Comparison of ENCODE assay signal across 12 mouse cellular contexts in the genomic region with DNA sequence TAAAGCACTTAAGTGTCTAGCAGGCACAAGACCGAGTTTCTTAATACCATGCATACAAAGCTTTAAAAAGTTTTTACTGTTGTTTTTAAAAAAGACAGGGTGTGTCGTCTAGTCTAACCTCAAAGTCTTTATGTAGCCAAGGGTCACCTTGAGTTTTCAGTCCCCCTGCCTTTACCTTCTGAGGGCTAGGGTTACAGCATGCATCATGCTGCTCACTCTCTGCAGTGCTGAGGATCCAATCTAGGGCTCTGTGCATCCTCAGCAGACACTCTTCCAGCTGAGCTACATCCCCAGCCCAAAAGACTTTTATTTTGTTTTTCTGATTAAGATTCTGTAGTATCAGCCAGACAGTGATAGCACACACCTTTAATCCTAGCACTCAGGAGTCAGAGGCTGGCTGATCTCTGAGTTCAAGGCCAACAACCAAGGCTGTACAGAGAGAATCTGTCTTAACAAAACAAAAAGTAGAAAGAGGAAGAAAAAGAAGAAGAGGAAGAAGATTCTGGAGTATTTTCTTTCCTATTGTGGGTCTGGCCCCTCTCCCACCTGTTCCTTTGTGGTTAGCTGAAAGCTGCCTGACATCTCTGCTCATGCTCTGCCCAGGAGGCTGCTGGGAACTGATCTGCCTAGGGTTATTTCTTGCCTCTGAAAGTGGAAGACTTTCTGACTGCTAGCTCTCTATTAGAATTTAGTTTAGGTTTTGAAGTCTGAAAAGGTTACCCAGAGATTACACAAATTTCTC. TPM values are rescaled to one million over a fixed set of nuclear protein-coding genes. Genes with fewer than 3 reads are reported as not detected.
DNase-seq lines count a peak whose midpoint lies in the region; ATAC-seq and TF ChIP-seq lines count a peak whose summit lies in the region.
"Had no signal": no experiment of that assay in that cellular context is flagged by ENCODE, and none has a peak within 500 bp of the region (broad histone marks: within the 10 kb centered on the region; RNA-seq: fewer than 3 reads in every experiment).

No protein-coding gene starts in this region.

- H3K4me1 ChIP-seq in heart, postnatal 0 days (ENCODE audit: control insufficient read depth, insufficient read depth), result peaks cover 50% of the 10 kb centered on the region

- 45% methylated on average over 2 of the region's 2 CpGs for WGBS in heart, postnatal 0 days

- H3K27ac ChIP-seq in heart, postnatal 0 days (ENCODE audit: low read depth), result peak overlapping the region; percentile 98
- H3K27ac ChIP-seq: left cerebral cortex, adult 2 months had no signal

- no peak overlapping the region for H3K4me3 ChIP-seq in heart, postnatal 0 days (ENCODE audit: low read depth, low read length)
- H3K4me3 ChIP-seq: left cerebral cortex, adult 2 months had no signal

- no peaks in the 10 kb centered on the region for H3K9me3 ChIP-seq in heart, postnatal 0 days (replicated peaks; ENCODE audit: control insufficient read depth, low read length)

- no peak for TF ChIP-seq CTCF in heart, postnatal 0 days (IDR thresholded peaks at IDR 0.05; ENCODE audit: low read depth)

- H3K36me3 ChIP-seq in heart, postnatal 0 days (replicated peaks; ENCODE audit: control insufficient read depth, insufficient read depth, low read length), result peaks cover 55% of the 10 kb centered on the region

- no peaks in the 10 kb centered on the region for H3K27me3 ChIP-seq in heart, postnatal 0 days (ENCODE audit: control insufficient read depth, insufficient read depth, low read length)

- H3K4me2 ChIP-seq in heart, postnatal 0 days (ENCODE audit: low read depth, low read length), result no peak overlapping the region

- no peak for DNase-seq in heart, postnatal 0 days (ENCODE audit: low spot score)
- DNase-seq in heart, adult 11 months, result no peak
- peak; percentile 42 to 47 for DNase-seq in B cell, adult 2 months
- DNase-seq in R1 (ENCODE audit: low read depth, low spot score), result peak; percentile 75
- no peak for DNase-seq in cerebellum, postnatal 36 days
- no peak for DNase-seq in embryo, embryonic 10.5 days (ENCODE audit: low spot score)
- DNase-seq: cerebellum, postnatal 25 days; gastrocnemius, postnatal 36 days; kidney, adult 8-10 months; lung, postnatal 4 days had no signal

- TF ChIP-seq EP300 in heart, postnatal 0 days (IDR thresholded peaks at IDR 0.05; ENCODE audit: low read depth), result no peak

- H3K9ac ChIP-seq in heart, postnatal 0 days (replicated peaks; ENCODE audit: low read depth, low read length), result no peak overlapping the region

- ATAC-seq in heart, postnatal 0 days (ENCODE audit: insufficient read depth, low read depth), result no peak
- peak; percentile 70 for ATAC-seq in megakaryocyte progenitor cell, adult 5-6 weeks (replicated peaks; ENCODE audit: poor library complexity)

RNA-seq across cellular contexts. Expression of gene Inpp5k, which starts 8.0 kb away (rescaled TPM):
- total RNA-seq in heart, postnatal 0 days (2014; rRNA removed; ENCODE audit: low replicate concordance), result 55.9 and 64.6 TPM in 2 replicates
- polyA plus RNA-seq in heart, postnatal 0 days (2015; fragmentation: Nextera tagmentation; extraction: Ambion mirVana), result 28.7 and 29.2 TPM in 2 replicates
- total RNA-seq in megakaryocyte progenitor cell, adult 5-6 weeks (2015), result 38.1 and 43.0 TPM in 2 replicates
- 21.9 and 23.7 TPM in 2 replicates for total RNA-seq in megakaryocyte progenitor cell, adult 5-6 weeks (2017)

RNA-seq across cellular contexts. Expression of gene Myo1c, which starts 27.5 kb away (rescaled TPM):
- total RNA-seq in heart, postnatal 0 days (2014; rRNA removed; ENCODE audit: low replicate concordance), result 127 and 143 TPM in 2 replicates
- 40.4 and 45.2 TPM in 2 replicates for polyA plus RNA-seq in heart, postnatal 0 days (2015; fragmentation: Nextera tagmentation; extraction: Ambion mirVana)
- 11.4 and 12.2 TPM in 2 replicates for total RNA-seq in megakaryocyte progenitor cell, adult 5-6 weeks (2015)
- 9.0 and 15.4 TPM in 2 replicates for total RNA-seq in megakaryocyte progenitor cell, adult 5-6 weeks (2017)

RNA-seq across cellular contexts. Expression of gene Pitpna, which starts 34.9 kb away (rescaled TPM):
- total RNA-seq in heart, postnatal 0 days (2014; rRNA removed; ENCODE audit: low replicate concordance), result 58.4 and 59.6 TPM in 2 replicates
- polyA plus RNA-seq in heart, postnatal 0 days (2015; fragmentation: Nextera tagmentation; extraction: Ambion mirVana), result 74.0 and 76.8 TPM in 2 replicates
- 166 and 176 TPM in 2 replicates for total RNA-seq in megakaryocyte progenitor cell, adult 5-6 weeks (2015)
- 70.3 and 82.4 TPM in 2 replicates for total RNA-seq in megakaryocyte progenitor cell, adult 5-6 weeks (2017)

RNA-seq across cellular contexts. Expression of gene Crk, which starts 56.3 kb away (rescaled TPM):
- total RNA-seq in heart, postnatal 0 days (2014; rRNA removed; ENCODE audit: low replicate concordance), result 57.0 and 74.0 TPM in 2 replicates
- polyA plus RNA-seq in heart, postnatal 0 days (2015; fragmentation: Nextera tagmentation; extraction: Ambion mirVana), result 70.8 and 88.4 TPM in 2 replicates
- total RNA-seq in megakaryocyte progenitor cell, adult 5-6 weeks (2015), result 32.0 and 32.6 TPM in 2 replicates
- 28.4 and 40.0 TPM in 2 replicates for total RNA-seq in megakaryocyte progenitor cell, adult 5-6 weeks (2017)

Comparison
In these comparisons a context has a peak if more than half of its experiments do, and no peak if none do; other contexts are left out.
1. DNase-seq: peak in B cell, adult 2 months (2 of 2) and R1 (single experiment); none in heart, postnatal 0 days (single experiment), heart, adult 11 months (single experiment), cerebellum, postnatal 36 days (0 of 2) and embryo, embryonic 10.5 days (single experiment).